Mouse (Mus musculus) frontal cortex, postnatal 25 days (tissue): ENCODE results near the gene Tmc5.

ENCODE experiments used
- DNase-seq, 2 experiments: peaks; one replicate each; pipeline ENCODE4 v3.0.0; 2022; ENCODE audit warnings: low spot score in 2 of 2

The Tmc5 gene

DNA sequence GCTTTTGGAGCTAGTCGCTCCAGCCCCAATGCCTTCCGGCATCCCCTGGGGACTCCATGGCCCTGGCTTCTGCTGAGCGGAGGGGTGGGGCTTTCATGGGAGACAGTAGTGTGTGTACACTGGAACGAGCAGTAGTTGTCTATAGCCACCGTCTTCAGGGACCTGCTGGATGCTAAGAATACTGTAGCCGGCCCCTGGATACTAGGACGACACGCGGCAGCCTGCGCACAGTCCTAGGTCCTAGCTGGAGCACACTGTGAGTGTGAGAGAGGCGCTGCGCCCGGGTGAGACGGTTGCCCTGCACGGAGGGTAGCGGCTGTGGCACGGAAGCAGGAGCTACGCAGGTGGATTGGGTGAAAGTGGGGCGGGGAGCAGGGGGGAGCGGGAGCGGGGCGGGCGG, at the start of gene Tmc5:
Tmc5 (plus strand) TSS at position 97 of the 400 bp plus-strand sequence.
- no peak for DNase-seq

DNA sequence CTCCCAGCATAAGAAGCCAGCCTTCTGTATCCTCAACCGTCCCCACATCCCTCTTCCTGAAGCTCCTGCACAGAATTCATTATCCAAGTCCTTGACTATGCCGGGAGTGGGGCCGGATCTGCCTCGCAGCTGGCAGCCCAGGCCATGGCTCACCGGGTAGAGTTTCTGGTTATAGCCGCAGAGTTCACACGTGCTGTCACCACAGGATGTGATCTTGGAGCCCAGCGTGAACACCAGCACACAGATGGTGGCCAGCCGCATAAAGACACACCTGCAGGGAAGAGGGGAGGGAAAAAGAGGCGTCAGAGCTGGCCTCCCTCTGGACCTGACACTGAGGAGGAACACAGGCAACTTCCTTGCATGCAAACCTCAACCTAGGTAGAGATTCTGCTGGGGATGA, 49.6 kb upstream of the Tmc5 start:
- no peak for DNase-seq

DNA sequence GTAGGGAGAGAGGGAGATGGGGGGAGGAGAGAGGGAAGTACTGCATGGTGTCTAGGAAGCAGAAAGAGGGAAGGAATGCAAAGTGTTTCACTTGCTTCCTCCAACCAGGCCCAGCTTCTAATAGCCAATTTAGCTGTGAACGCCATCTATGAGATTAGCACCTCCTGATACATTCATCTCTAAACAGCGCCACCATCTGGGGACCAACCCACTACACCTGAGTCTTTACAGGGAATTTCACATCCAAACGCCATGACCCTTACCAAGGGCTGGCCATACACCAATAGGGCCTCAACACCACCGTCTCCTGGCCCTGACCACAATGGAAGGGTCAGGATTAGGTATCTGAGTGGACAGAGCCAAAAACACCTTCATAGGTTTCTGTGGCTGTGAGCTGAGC, 43.2 kb upstream of the Tmc5 start:
- DNase-seq: no peak

DNA sequence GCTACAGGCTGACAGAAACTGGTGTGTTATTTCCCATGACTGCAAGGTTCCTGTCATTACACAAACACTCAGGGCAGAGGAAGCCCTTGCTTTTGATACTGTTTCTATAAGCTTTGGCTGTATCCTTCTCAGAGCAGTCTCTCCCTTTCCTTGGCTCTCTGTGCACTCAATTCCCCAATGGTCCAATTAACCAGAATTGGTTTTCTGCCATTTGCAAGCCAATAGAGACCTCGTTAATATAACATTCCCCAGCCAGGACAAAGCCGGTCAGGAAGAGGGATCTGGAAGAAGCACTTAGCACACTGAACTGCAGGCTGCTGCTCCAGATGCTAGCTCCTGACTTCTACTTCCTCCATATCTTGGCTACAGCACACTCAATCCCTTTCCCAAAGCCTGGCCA, 42.8 kb upstream of the Tmc5 start:
- DNase-seq: no peak

DNA sequence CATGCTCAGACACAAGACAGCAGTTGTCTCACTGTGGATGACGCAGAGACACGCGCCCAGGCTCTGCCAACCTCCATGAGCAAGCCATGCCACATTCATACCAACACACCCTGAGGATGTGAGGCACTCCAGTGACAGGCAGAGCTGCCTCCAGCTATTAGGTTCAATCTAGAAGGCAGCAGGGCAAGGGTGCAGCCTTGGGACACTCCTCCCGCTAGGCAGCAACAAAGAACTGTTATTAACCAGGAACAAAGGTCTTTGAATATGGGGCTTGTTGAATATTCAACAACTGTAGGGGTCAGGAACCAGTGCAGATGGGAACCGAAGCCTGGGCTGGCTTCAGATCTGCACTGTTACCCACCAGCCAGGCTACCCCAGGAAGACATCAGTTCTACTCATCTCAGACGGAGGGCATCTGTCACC, 28.0 kb upstream of the Tmc5 start:
- no peak for DNase-seq

DNA sequence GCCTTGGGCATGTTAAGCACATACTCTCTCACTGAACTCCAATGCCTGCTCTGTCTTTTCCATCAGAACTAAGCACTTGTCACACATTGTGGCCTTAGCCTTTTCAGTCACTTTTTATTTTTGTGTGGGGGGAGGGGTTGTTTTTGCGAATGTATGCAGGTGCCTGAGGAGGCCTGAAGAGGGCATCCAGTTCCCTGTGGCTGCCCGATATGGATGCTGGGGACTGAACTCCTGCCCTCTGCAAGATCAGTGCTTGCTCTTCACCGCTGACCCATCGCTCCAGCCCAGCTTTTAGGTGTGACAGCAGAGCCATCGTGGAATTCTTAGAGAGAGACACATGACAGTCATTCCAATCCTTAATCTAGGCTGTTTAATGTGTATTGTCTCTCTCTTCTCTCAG, 25.7 kb upstream of the Tmc5 start:
- DNase-seq: no peak

DNA sequence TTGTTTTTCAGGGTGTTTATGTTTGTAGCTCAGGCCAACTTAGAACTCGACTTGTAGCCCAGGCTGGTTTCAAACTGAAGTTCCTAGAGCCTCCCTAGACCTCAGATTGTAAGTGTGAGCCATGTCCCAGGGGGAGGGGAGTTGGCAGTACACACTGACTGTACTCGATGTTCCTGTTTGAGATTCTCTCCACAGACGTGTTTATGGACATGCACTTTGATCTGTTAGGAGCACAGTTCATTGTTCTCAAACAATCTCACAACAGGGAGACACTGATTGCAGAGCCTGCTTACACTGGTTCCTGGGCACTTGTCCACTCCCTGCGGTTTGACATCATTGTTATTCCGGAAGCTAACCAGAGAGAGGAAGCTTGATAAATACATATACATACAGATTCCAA, 25.1 kb upstream of the Tmc5 start:
- DNase-seq: no peak

DNA sequence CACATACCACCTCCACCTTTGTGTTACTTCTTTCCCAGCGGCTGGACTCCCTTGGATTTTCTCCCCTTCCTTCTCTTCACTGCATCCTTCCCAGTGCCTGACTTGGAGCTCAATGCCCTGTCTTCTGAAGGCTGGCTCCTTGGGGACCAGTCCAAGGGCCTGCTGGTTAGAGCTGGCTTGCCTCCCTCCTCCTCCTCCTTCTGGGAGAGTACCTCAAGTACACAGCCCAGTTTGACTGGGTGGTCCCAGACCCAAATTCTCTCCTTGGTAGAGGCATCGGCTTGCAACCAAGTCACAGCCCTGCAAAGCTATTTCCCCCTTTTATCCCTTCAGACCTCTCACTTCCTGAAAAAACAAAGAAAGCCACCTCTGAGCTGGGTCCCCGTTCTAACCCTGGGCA, 18.8 kb upstream of the Tmc5 start:
- no peak for DNase-seq

DNA sequence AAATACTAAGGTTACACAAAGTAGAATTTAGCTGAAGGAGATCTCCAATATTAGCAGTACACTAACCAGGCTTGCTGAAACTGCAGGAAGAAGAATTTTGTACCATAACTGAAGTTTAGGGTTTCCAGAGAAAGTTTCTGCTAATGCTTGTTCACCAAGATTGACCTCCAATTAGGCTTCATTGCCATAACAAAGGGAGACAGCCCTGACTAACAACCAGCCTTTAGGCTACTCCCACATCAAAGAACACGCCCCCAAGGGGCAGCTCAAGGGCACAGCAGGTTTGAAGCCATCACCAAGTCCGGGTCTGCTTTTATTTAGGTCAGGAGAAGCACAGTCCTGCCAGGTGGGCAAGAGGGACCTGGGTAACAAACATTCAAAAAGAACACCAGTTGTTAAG, 17.2 kb upstream of the Tmc5 start:
- no peak for DNase-seq

DNA sequence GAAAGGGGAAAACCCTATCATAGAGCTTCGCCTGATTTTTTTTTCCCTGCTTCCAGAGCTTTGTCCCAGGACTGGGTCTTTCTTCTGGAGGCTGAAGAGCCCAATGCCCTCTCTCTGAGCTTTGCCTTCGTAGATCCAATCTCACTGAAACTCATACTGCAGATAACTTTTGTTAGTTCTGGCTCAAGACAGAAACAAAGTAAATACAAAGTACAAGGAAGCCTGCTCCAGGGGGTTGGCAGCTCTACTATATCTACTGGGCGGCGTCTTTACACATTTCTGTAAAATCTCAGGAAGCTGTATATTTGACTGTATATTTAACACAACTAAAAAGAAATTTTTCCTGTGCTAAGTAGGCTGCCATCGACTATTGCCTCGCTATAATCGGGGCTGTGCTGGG, 13.3 kb upstream of the Tmc5 start:
- DNase-seq: no peak

DNA sequence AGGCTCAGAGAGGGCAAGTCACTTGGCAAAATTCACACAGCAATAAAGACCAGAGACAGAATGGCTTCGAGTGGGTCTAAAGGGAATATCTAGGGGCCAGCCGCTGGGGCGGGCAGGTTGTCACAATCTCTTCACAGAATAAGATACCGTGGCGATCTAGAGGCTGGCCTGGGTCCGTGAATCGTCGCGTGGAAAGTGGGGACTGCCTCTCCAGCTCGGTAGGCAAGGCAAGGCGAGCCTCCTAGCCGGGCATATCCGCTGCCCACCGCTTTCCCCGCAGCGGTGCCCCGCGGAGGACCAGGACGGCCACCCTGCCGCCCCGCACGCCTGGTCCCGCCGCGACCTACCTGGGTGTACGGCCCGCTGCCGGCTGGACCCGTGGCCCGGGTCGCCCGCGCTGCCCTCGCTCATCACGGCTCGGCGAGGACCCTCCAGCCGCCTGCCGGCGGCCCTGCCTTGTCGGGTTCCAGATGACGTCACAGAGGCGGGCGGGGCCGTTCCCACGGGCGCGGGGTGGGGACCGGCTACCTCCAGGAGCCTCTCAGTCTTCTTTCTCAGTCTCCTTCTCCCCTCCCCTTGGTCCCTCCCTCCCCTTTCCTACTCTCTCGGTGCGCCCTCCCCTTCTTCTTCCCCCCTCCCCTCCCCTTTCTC, 12.7 kb upstream of the Tmc5 start, which contains the start of gene Tmc7:
Tmc7 (minus strand) TSS at position 480 of the 651 bp plus-strand sequence.
- DNase-seq: peak; percentile 63 to 77

DNA sequence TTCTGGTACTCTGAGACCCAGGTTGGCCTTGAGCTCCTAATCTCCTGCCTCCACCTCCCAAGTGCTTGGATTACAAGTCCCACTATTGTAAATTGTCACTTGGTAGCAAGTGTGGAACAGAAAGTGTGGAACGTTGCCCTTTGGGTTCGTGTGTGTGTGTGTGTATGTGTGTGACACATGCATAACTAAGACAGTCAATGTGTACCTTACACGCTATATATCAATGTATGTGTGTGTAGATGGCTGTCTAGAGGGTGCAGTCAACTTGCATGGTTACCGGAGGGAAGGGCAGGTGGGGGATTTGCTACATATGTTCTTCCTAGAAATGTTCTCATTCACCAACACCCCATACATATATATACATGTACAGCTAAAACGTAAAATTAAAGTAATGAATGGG, 12.2 kb upstream of the Tmc5 start:
- DNase-seq: no peak

DNA sequence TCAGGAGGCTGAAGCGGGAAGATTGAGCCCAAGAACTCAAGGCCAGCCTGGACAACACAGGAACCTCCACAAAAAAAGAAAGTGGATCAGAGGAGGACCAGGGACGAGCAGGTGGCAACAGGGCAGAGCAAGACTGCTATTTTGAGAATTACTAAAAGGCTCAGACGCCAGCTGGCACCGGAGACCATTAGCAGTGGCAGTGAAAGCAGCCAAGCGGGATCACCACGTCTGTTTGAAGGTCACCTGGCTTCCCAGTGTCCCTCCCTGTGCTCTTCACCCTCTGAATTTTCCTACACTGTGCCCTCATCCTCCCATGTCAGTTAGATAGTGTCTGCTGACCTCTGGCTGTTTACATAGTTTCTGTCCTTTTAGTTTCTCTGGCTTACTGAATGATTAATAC, 11.2 kb upstream of the Tmc5 start:
- DNase-seq: no peak

DNA sequence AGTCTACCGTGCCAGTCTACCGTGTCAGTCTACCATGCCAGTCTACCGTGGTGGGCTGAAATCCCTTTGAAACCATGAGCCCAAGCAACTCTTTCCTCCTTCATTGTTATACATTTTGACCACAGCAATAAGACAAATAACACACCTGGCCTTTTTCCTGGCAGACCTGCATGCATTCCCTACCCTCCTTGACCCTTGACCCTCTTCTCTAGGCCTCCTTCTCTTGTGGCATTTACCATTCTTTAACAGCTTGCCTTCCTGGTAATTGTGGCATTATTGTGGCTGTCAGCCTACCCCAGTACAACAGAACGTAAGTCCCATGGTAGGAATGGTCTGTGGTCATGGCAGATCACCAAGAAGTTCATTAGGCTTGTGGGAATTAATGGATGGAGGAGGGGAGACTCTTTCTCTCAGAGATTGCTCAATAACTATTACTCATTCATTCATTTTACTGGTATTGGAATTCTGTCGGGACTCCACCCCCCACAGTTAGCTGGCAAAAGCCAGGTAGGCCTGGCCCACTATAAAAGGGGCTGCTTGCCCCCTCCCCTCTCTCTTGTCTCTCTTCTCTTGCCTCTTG, 6.3 kb upstream of the Tmc5 start:
- no peak for DNase-seq

DNA sequence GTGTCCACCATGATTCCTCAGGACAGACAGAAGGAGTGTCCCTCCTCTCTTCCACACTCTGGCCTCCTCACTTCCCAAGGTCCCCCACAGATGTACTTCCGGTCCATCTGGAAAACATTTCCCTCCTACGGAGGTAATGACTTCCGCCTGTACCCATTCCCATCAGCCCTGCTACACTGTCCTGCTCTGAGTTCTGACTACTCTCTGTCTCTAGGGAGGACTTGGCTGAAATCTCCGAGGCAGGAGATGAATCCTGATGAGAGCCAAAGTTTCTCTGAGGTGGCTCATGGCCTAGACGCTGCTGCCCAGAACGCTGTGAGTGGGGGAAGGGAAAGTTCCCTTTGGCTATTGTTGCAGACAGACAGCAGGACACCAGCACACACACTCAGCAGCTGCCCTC, 5.0 kb upstream of the Tmc5 start:
- DNase-seq: no peak

DNA sequence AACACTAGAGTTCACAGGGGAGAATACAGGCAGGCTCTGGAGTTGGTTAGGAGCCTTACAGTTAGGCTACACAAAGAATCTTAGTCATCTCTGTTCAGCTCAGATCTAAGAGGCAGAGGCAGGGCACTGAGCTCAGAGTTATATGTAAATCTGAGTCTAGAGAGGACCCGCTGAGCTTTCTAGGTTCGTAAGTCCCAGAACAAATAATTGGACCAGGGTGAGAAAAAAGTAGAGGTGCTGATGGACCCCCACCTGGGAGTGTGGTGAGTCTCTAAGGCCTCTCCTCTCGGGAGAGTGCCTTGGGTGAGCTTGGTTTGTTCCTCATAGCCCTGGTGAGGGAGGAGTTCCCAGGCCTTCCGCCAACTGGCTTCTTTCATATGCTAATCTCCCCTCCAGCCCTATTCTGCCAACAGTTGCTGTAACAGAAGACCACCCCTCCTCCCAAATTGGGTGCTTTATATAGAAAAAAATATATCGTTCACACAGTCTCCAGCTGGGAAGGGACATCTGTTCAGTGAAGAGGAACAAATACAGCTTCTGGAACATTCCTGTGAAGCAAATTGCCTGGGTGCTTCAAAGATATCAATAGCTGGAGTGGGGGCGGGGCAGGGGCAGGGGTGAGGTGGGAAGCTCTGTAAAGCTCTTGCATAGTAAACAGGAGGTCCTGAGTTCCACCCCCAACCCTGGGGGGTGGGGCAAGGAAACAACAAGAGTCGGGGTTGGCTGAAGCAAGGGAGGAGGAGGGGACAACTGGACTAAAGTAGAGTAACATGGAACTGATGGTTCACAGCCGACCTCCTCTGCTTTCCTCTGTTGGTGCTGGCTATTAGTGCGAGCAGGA, 3.3 kb upstream of the Tmc5 start:
- peak; percentile 36 to 44 for DNase-seq

DNA sequence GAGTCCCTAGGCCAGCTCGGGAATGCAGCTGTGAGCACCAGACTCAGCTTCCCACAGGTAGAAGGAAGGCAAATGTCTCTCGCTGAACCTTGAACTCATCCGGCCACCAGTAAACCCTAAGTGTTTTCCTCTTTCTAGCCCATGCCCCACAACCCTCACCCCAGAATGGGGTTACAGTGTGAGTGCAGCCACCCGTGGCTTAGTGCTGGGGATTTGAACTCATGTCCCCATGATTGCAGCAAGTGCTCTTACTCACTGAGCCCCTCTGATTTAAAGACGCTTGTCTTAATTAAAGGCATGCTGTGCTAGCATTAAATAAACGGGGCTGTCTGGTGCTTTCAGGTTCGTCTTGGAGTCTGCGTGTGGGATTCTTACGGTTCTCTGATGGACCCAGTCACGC, 2.5 kb upstream of the Tmc5 start:
- no peak for DNase-seq

DNA sequence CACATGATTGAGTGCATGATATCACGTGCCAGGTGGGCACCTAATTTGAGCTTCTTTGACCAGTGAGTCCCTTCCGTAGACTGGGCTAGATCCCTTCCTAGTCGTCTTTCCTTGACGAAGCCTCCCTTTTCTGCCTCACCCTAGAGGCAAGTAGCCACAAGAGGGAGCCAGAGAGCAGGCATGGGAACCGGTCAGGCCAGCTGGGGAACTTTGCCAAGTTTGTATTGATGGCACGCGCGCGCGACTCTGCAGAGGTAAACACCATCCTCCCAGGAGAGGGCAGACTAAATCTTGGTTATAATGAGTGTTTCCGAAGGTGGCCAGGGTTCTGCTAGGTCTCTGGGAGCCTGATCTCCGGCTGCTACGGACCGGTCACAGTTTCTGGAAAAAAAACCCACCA, 1.9 kb upstream of the Tmc5 start:
- peak; percentile 88 to 94 for DNase-seq

DNA sequence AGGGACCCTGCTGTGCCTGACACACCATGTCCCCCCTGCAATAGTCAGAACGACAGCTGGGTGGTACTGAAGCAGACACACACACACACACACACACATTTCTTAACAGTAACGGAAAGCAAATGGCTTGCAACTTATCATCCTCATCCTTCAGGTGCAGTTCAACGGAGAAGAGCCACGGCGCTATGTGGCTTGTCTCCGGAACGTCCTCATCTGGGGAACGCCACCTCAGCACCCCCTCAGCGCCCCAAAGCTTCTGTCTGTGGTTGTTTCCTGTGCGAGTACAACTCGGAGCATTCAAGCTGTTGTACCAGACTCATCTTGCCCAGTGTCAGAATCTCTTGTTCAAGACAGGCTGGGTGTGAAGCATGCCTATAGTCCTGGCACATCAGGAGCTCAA, 826 bp upstream of the Tmc5 start:
- no peak for DNase-seq

DNA sequence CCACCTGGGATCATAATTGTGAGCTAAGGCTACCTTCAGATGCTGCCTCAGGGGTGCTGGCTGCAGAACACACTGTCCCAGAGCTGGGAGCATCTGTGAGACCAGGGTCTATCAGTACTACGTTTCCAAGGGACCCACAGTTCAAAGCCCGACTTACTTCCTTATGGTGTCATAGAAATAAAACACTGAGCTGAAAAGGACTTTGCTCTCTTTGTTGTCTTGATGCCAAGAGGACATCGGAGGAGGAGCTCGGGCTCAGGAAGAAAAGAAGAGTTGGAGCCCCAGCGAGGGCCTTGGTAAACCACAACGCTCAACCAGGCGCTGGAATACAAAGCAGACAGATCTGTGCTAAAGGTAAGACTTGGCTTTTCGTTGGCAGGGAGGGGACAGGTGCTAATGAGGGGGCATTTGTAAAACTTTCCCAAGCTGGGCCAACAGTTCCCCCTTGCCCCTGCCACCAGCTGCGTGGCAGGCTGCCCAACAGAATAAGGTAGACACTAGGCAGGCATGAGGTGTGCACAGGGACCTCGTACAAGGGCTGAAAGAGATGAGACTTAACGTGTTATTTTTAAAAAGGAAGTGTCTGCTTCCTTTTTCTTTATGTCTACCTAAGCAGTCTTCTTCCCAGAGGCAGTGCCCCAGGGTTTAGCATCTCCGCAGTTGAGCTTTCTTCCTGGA, 3.0 kb downstream of the Tmc5 start:
- no peak for DNase-seq

DNA sequence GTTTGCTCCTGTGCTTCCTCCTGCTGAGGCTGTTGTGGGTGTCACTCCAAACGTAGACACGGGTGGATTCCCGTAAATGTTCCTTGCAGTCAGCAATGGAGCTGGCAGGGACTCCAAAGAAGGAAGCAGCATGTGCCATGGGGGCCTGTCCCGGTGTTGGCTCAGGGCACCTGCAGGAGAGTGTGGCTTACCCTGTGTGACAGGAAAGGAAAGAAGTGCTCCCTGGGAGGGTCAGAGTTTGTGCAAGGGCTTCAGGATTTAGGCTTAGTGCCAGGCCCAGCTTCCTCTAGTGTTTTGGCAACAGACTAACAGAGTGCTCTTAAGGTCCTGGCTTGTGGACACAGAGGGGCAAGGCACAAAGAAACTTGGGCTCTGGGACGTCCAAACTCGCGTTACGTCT, 7.7 kb downstream of the Tmc5 start:
- no peak for DNase-seq

DNA sequence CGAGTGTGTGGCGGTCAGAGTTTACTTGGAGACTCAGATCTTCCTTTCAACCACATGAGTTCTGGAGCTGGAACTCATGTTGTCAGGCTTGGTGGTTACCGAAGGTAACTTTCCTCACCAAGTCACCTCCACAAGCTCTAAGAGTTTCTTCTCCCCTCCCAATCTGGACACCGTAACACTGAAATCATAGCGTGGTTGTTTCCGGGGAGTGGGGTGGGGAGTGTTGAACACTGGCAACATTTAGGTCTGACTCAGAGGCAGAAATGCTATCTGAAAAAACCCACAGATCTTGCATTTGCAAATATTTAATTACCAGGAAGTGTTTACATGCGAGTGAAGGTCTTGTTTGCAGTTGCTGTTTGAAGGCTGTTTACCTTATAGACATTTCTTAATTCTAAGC, 12.7 kb downstream of the Tmc5 start:
- no peak for DNase-seq

DNA sequence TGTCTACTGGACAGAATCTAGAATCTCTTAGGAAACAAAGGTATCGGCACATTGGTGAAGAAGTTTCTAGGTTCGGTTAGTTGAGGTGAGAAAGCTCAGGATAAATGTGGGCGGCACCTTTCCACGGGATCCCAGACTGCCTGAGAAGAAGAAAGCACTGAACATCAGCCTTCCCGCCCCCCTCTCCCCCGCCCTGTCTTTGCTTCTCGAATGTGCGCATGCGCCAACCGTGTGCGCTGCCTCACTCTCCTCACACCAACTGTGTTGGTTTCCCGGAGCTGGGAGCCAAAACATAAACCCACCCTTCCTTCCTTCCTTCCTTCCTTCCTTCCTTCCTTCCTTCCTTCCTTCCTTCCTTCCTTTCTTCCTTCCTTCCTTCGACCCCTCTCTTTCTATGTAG, 13.6 kb downstream of the Tmc5 start:
- no peak for DNase-seq
